Mouse (Mus musculus): ENCODE results near the gene 1700003E16Rik. TPM values are rescaled to one million over a fixed set of nuclear protein-coding genes. Genes with fewer than 3 reads are reported as not detected.

The 1700003E16Rik gene
- total RNA-seq, 2 experiments from 2014 or later = 22.1 to 25.0 TPM

GRCm38 (mm10) chr6:83193571-83193970 is 37.4 kb downstream of the 1700003E16Rik start:
- DNase-seq (ENCODE audit: extremely low spot score in 1 of 2, low spot score in 1 of 2) = no peak

DNA sequence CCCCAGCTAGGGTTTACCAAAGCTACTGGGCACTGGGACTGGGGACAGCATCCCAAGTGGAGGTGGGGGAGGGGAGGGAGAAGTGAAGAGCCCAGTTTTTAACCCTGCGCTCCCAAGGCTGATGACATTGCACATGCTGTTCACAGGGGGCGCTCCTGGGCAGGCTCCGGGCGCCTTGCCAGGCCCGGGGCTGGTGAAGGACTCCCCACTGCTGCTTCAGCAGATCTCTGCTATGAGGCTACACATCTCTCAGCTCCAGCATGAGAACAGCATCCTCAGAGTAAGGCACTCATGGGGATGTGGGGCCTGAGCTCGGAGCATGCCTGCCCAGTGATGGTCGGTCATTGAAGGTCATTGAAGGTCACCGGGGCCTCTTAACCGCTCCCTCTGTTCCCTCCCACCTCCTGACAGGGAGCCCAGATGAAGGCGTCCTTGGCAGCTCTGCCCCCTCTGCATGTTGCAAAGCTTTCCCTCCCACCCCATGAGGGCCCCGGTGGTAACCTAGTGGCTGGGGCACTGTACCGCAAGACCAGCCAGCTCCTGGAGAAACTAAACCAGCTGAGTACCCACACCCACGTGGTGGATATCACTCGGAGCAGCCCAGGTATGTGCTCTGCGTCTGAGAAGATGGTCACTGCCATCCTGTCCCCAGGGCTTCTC is 41.3 kb downstream of the 1700003E16Rik start:
- DNase-seq (ENCODE audit: extremely low spot score in 1 of 2, low spot score in 1 of 2) = peak; percentile 64 to 69

- peak in 1 of 2 experiments; percentile 7 for DNase-seq (ENCODE audit: extremely low spot score in 1 of 2, low spot score in 1 of 2)
These were observed 47.1 kb downstream of the 1700003E16Rik start for GRCm38 (mm10) chr6:83203320-83203719.

GRCm38 (mm10) chr6:83205851-83206250 is 49.6 kb downstream of the 1700003E16Rik start:
- no peak for DNase-seq (ENCODE audit: extremely low spot score in 1 of 2, low spot score in 1 of 2)

DNA sequence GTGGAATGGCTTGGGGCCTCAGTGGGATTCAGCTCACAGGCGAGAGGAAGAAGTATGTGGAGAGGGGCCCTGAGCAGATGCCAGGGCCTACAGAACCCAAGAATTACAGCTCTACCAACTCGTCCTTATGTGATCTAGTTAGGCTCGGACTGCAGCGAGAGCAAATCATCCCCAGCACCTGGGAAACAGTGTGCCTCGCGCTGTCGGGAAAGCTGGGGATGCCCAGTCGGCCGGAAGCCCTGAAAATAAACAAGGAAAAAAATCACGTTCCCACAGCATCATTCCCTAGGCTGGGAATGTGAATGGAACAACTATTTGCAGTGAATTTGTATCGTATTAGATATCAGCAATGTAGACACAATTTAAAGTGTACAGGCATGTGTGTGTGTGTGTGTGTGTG is 50.1 kb downstream of the 1700003E16Rik start:
- DNase-seq (ENCODE audit: extremely low spot score in 1 of 2, low spot score in 1 of 2) = no peak

DNA sequence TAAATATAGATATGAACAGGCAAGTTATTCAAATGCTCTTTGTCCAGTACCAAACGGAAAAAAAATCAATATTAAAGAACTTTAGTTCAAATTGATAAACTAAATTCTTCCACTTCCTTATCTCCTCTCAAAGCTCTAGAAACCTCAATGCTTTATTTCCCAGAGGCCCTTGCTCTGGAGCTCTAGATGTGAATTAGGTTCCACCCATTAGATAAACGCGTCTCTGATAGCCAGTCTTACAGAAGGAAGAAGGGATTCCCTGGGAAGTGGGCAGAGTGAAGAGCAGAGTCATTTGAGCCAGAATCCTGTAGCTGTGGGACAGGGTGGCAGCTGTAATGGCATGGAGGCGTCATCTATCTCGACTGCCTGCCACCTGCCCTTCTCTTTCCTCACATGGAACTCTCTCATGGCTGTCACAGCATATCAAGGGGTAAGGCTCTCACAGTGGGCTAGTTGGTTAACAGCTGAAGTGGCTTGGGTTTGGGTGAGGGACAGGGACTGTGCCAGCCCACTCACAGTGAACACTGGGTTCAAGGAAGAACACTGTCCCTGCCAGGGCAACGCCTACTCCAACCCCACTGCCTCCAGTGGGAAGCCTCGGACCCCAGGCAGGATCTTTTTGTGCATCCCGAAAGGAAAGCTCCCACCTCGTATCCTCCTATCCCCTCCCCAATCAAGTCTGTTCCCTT is 51.3 kb downstream of the 1700003E16Rik start:
- no peak for DNase-seq (ENCODE audit: extremely low spot score in 1 of 2, low spot score in 1 of 2)

DNA sequence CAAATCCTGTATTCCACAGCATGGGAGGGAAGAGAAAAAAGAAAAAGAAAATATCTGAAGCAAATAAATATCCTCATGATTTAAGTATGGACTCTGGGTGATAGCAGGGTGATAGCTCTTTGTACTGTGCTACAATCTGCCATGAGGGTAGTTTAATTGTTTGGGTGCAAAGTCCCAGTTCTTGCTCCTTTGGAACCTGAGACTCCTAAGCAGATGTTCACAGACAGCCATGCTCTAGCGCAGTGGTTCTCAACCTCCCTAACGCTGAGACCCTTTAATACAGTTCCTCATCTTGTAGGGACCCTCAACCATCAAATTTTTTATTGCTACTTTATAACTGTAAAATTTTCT is 51.8 kb downstream of the 1700003E16Rik start:
- no peak for DNase-seq (ENCODE audit: extremely low spot score in 1 of 2, low spot score in 1 of 2)

DNA sequence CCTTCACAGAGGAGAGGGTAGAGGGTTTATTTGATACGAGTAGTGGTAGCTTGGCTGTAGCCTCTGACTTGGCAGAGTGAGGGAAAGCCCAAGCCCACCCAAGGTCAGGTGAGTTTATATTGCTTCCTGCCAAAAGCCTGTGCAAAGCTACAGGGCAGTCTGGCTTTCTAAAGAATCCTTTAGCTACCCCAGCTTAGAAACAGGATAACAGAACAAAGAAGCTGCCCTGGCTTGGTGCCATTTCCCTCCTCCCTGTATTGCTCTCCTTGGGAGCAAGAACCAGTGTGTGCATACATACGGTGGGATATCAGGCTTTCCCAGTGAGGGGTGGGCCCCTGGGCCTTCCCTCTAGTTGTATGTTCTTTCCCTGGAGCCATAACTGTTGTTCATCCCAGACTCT is 54.3 kb downstream of the 1700003E16Rik start:
- no peak for DNase-seq (ENCODE audit: extremely low spot score in 1 of 2, low spot score in 1 of 2)

GRCm38 (mm10) chr6:83211526-83211925 is 55.3 kb downstream of the 1700003E16Rik start:
- no peak for DNase-seq (ENCODE audit: extremely low spot score in 1 of 2, low spot score in 1 of 2)

Other genes starting within 250 kb of the 1700003E16Rik start
- 10 to 100 TPM; 37.8 to 37.9 TPM for gene Sema4f, start 216.6 kb upstream of the 1700003E16Rik start, total RNA-seq (2021)
- gene M1ap, start 209.5 kb upstream of the 1700003E16Rik start, total RNA-seq (2021) = under 1 TPM in 1 of 2 experiments, not detected in 1; 0.34 TPM
- gene Dok1, start 122.9 kb upstream of the 1700003E16Rik start, total RNA-seq (2021) = 1 to 10 TPM; 1.9 to 2.5 TPM
- 1 to 10 TPM; 3.3 to 3.9 TPM for gene Loxl3, start 122.2 kb upstream of the 1700003E16Rik start, total RNA-seq (2021)
- 100 to 1,000 TPM; 115 to 121 TPM for gene Aup1, start 101.9 kb upstream of the 1700003E16Rik start, total RNA-seq (2021)
- 10 to 100 TPM; 51.8 to 52.7 TPM for gene Htra2, start 101.1 kb upstream of the 1700003E16Rik start, total RNA-seq (2021)
- gene Dqx1, start 98.6 kb upstream of the 1700003E16Rik start, total RNA-seq (2021) = 1 to 10 TPM in 1 of 2 experiments, under 1 TPM in 1; 0.81 to 1.1 TPM
- gene Tlx2, start 86.1 kb upstream of the 1700003E16Rik start, total RNA-seq (2021) = not detected
- gene Pcgf1, start 78.5 kb upstream of the 1700003E16Rik start, total RNA-seq (2021) = 10 to 100 TPM; 30.3 to 33.0 TPM
- under 1 TPM in 1 of 2 experiments, not detected in 1; 0.77 TPM for gene Lbx2, start 70.0 kb upstream of the 1700003E16Rik start, total RNA-seq (2021)
- 10 to 100 TPM in 1 of 2 experiments, 1 to 10 TPM in 1; 5.8 to 10.7 TPM for gene Ccdc142, start 54.8 kb upstream of the 1700003E16Rik start, total RNA-seq (2021)
- 1 to 10 TPM; 5.4 to 8.2 TPM for gene Gm42688, start 54.8 kb upstream of the 1700003E16Rik start, total RNA-seq (2021)
- 10 to 100 TPM; 67.0 to 67.7 TPM for gene Mrpl53, start 47.4 kb upstream of the 1700003E16Rik start, total RNA-seq (2021)
- gene Mogs, start 40.9 kb upstream of the 1700003E16Rik start, total RNA-seq (2021) = 10 to 100 TPM; 25.7 to 28.9 TPM
- gene Wbp1, start 34.8 kb upstream of the 1700003E16Rik start, total RNA-seq (2021) = 10 to 100 TPM; 54.3 to 58.0 TPM
- gene Ino80b, start 31.0 kb upstream of the 1700003E16Rik start, total RNA-seq (2021) = 10 to 100 TPM; 24.0 to 26.2 TPM
- 10 to 100 TPM; 83.6 to 93.5 TPM for gene Rtkn, start 20.9 kb upstream of the 1700003E16Rik start, total RNA-seq (2021)
- gene Wdr54, start within 50 bp of the 1700003E16Rik start, total RNA-seq (2021) = 10 to 100 TPM; 25.1 to 28.4 TPM
- 100 to 1,000 TPM; 371 to 399 TPM for gene Dctn1, start 9.5 kb downstream of the 1700003E16Rik start, total RNA-seq (2021)
- gene Slc4a5, start 63.4 kb downstream of the 1700003E16Rik start, total RNA-seq (2021) = under 1 TPM; 0.30 to 0.66 TPM
- gene Mthfd2, start 169.5 kb downstream of the 1700003E16Rik start, total RNA-seq (2021) = 1 to 10 TPM; 5.3 to 7.2 TPM
- gene Mob1a, start 169.6 kb downstream of the 1700003E16Rik start, total RNA-seq (2021) = 10 to 100 TPM; 19.3 to 19.5 TPM
- gene Bola3, start 192.7 kb downstream of the 1700003E16Rik start, total RNA-seq (2021) = 10 to 100 TPM; 49.2 to 51.6 TPM